Mouse (Mus musculus): ENCODE measurements around the gene Tbc1d9b.

Tbc1d9b gene

GRCm38 (mm10) chr11:50177111-50177510, 45.9 kb downstream of the Tbc1d9b start:
- no peak for DNase-seq

GRCm38 (mm10) chr11:50178532-50179488, 47.6 kb downstream of the Tbc1d9b start:
- no peak for DNase-seq

GRCm38 (mm10) chr11:50180478-50181231, 49.5 kb downstream of the Tbc1d9b start:
- DNase-seq: no peak

- no peak for DNase-seq
These were observed 51.5 kb downstream of the Tbc1d9b start for GRCm38 (mm10) chr11:50182702-50183101.

GRCm38 (mm10) chr11:50184788-50185187, 53.6 kb downstream of the Tbc1d9b start:
- no peak for DNase-seq

GRCm38 (mm10) chr11:50188682-50189081, 57.5 kb downstream of the Tbc1d9b start:
- DNase-seq: no peak

GRCm38 (mm10) chr11:50190362-50190761, 59.2 kb downstream of the Tbc1d9b start:
- DNase-seq: no peak

GRCm38 (mm10) chr11:50192278-50192677, 61.1 kb downstream of the Tbc1d9b start:
- DNase-seq: no peak

- DNase-seq: no peak
These were observed 62.9 kb downstream of the Tbc1d9b start for GRCm38 (mm10) chr11:50194070-50194469.

GRCm38 (mm10) chr11:50194793-50195192, 63.6 kb downstream of the Tbc1d9b start:
- DNase-seq: no peak

GRCm38 (mm10) chr11:50197500-50197899, 66.3 kb downstream of the Tbc1d9b start:
- DNase-seq: no peak

GRCm38 (mm10) chr11:50198219-50198846, 67.1 kb downstream of the Tbc1d9b start:
- no peak for DNase-seq

GRCm38 (mm10) chr11:50198916-50199315, 67.7 kb downstream of the Tbc1d9b start:
- no peak for DNase-seq

- DNase-seq: no peak
These were observed 69.4 kb downstream of the Tbc1d9b start for GRCm38 (mm10) chr11:50200613-50201012.

GRCm38 (mm10) chr11:50201590-50201989, 70.4 kb downstream of the Tbc1d9b start:
- no peak for DNase-seq

- no peak for DNase-seq
These were observed 72.2 kb downstream of the Tbc1d9b start for GRCm38 (mm10) chr11:50203302-50203827.

- no peak for DNase-seq
These were observed 74.2 kb downstream of the Tbc1d9b start for GRCm38 (mm10) chr11:50205434-50205833.

GRCm38 (mm10) chr11:50206037-50206436, 74.8 kb downstream of the Tbc1d9b start:
- DNase-seq: no peak

GRCm38 (mm10) chr11:50207344-50207743, 76.1 kb downstream of the Tbc1d9b start:
- no peak for DNase-seq

- no peak for DNase-seq
These were observed 76.8 kb downstream of the Tbc1d9b start for GRCm38 (mm10) chr11:50208039-50208438.

- peak; percentile 93 for DNase-seq
These were observed 78.9 kb downstream of the Tbc1d9b start for GRCm38 (mm10) chr11:50210101-50210504.

- peak; percentile 78 for DNase-seq
These were observed 79.4 kb downstream of the Tbc1d9b start, which contains the start of the genes Sqstm1 and Mgat4b for GRCm38 (mm10) chr11:50210505-50211151. Gene Sqstm1, minus strand, starts transcription at chr11:50210827. Gene Mgat4b, plus strand, starts transcription at chr11:50210890.
